Mouse (Mus musculus): Measurements from ENCODE around the gene Rnaseh2a.

Gene Rnaseh2a

GRCm38 (mm10) chr8:84982499-84983011, 13.0 kb upstream of the Rnaseh2a start:
- peak; percentile 50 for DNase-seq

GRCm38 (mm10) chr8:84981644-84982498, 12.3 kb upstream of the Rnaseh2a start:
- peak; percentile 84 for DNase-seq

- peak; percentile 95 for DNase-seq
Observed at GRCm38 (mm10) chr8:84980622-84981358, 11.2 kb upstream of the Rnaseh2a start.

GRCm38 (mm10) chr8:84979599-84980421, 10.2 kb upstream of the Rnaseh2a start:
- peak; percentile 98 for DNase-seq

GRCm38 (mm10) chr8:84978248-84978940, 8.8 kb upstream of the Rnaseh2a start, which contains the start of gene Junb:
Gene Junb (minus strand): TSS chr8:84978718.
- DNase-seq = peak; percentile 98

GRCm38 (mm10) chr8:84977435-84978247, 8.1 kb upstream of the Rnaseh2a start:
- peak; percentile 82 for DNase-seq

GRCm38 (mm10) chr8:84976763-84977434, 7.3 kb upstream of the Rnaseh2a start:
- no peak for DNase-seq

- peak; percentile 98 for DNase-seq
Observed at GRCm38 (mm10) chr8:84976031-84976762, 6.6 kb upstream of the Rnaseh2a start.

- DNase-seq = peak; percentile 84
Observed at GRCm38 (mm10) chr8:84975434-84975833, 5.9 kb upstream of the Rnaseh2a start.

- DNase-seq = no peak
Observed at GRCm38 (mm10) chr8:84974543-84975142, 5.1 kb upstream of the Rnaseh2a start.

GRCm38 (mm10) chr8:84973803-84974542, 4.4 kb upstream of the Rnaseh2a start:
- DNase-seq = peak; percentile 81

- no peak for DNase-seq
Observed at GRCm38 (mm10) chr8:84973079-84973478, 3.5 kb upstream of the Rnaseh2a start.

GRCm38 (mm10) chr8:84970913-84971312, 1.3 kb upstream of the Rnaseh2a start:
- no peak for DNase-seq

- DNase-seq = no peak
Observed at GRCm38 (mm10) chr8:84970135-84970790, 696 bp upstream of the Rnaseh2a start.

- DNase-seq = no peak
Observed at GRCm38 (mm10) chr8:84968650-84969049, 917 bp downstream of the Rnaseh2a start.

GRCm38 (mm10) chr8:84967532-84968304, 1.8 kb downstream of the Rnaseh2a start:
- no peak for DNase-seq

- DNase-seq = no peak
Observed at GRCm38 (mm10) chr8:84966603-84967002, 3.0 kb downstream of the Rnaseh2a start.

All from lung, postnatal 36 days (tissue).